Mouse (Mus musculus) heart, postnatal 0 days (tissue): ENCODE results near the gene Dennd1a.

Source experiments
- CTCF ChIP-seq: IDR thresholded peaks from 2 replicates; pipeline ENCODE4 v1.5.1; 2016; ENCODE audit warnings: antibody characterized with exemption, control low read depth, low read depth
- EP300 ChIP-seq: IDR thresholded peaks from 2 replicates; pipeline ENCODE4 v1.6.1; 2016; ENCODE audit warnings: antibody characterized with exemption, low read depth

GRCm38 (mm10) chr2:38139536-38139935 is 147.7 kb downstream of the Dennd1a start:
- TF ChIP-seq CTCF (no peak), EP300 (no peak)
